Mouse (Mus musculus): ENCODE data around the gene Zfp811. TPM values are rescaled to one million over a fixed set of nuclear protein-coding genes. Genes with fewer than 3 reads are reported as not detected.

Gene Zfp811
- total RNA-seq, 2 experiments from 2014 or later = 0.14 to 0.23 TPM

DNA sequence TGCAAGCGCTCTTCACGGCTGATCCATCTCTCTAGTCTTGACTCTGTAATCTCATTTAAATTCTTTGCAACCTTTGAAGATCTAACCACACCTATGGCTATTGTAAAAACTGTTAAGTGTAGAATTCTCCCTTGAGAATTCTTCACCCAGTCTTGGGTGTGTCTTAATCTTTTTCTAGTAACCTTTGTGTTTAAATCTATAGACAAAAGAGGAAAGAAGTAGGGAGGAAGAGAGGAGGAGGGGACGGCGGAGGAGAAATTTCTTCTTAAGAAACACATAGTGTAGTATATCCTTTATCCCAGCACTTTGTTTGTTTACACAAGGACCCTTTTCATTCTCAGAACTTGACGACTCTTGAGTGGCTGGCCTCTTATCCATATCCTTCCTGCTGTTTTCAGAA lies 52.4 kb downstream of the Zfp811 start:
- DNase-seq (ENCODE audit: low spot score) = no peak

DNA sequence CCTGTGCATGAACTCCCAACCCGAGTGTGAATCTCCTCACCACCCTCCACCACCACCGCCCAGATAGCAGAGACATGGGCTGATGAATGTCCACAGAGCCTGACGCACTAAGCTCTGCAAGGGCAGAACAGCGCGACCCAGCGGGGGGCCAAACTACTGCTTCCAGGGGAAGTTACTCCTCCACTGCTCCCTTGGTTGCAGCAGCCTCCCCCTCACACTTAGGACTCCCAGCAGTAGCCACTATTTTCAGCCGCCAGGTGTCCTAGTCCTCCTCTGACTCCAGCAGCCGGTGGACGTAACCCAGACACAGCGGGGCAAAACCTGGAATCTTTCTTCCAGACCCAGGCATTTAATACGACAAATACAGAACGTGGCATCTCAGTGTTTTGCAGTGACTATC lies 56.1 kb downstream of the Zfp811 start:
- no peak for DNase-seq (ENCODE audit: low spot score)

DNA sequence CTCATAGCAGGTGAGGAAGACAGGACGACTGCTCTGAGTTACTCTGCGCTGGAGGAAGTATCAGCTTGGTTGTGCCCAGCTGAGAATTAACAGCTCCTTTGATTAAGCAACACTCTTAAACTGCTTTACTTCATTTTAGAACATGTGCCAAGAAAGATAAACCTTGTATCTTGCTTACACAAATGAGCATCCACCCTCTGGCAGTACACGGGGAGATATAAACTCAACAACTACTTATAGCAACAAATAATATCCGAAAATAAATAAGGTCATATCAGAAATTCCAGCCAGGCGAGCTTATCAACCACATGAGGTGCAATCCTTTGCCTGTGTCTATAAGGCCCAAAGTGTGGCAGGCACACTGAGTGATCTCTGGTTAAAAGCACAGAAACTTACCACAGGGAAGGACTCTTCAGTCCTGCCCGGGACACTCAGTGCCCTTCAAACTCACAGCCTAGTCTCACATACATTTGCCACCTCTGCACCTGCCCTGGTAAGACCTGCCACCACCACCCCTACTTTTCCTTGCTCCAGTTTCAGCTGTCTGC lies 56.8 kb downstream of the Zfp811 start:
- no peak for DNase-seq (ENCODE audit: low spot score)

DNA sequence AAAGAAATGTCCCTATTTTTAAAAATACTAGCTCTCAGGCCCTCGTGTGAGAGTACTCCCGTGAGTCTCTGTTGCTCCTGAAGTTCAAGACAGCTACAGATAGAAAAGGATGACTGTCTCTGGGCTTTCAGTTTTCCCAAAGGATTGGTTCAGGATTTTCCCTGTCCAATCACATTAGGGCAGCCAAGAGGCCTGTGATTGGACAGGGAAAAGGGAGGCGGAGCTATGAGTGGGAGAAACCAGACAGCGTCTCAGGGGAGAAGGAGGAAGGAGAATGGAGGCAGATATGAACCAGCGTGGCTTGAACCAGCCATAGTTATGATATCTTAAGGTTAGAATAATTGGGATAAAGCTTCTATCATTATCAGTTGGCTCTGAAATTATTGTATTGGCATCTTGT lies 59.1 kb downstream of the Zfp811 start:
- DNase-seq (ENCODE audit: low spot score) = no peak

Other genes starting within 250 kb of the Zfp811 start
- not detected for gene Cyp4f37, start 188.6 kb downstream of the Zfp811 start, total RNA-seq (2021)
- gene Cyp4f40, start 151.0 kb downstream of the Zfp811 start, total RNA-seq (2021) = not detected
- not detected for gene Cyp4f15, start 124.3 kb downstream of the Zfp811 start, total RNA-seq (2021)
- gene Zfp871, start 21.6 kb downstream of the Zfp811 start, total RNA-seq (2021) = 10 to 100 TPM; 19.5 to 20.7 TPM
- 1 to 10 TPM; 8.1 to 8.7 TPM for gene Zfp799, start 20.3 kb upstream of the Zfp811 start, total RNA-seq (2021)
- 1 to 10 TPM; 4.8 to 5.7 TPM for gene Zfp870, start 81.7 kb upstream of the Zfp811 start, total RNA-seq (2021)
- gene Cyp4f14, start 107.4 kb upstream of the Zfp811 start, total RNA-seq (2021) = under 1 TPM in 1 of 2 experiments, not detected in 1; 0.59 TPM
- gene Cyp4f13, start 137.5 kb upstream of the Zfp811 start, total RNA-seq (2021) = 1 to 10 TPM; 5.9 to 7.7 TPM
- 1 to 10 TPM; 1.6 to 1.7 TPM for gene Zfp472, start 155.9 kb upstream of the Zfp811 start, total RNA-seq (2021)
- gene Zfp952, start 183.2 kb upstream of the Zfp811 start, total RNA-seq (2021) = 1 to 10 TPM; 3.6 to 4.2 TPM
- gene Zfp763, start 223.5 kb upstream of the Zfp811 start, total RNA-seq (2021) = 1 to 10 TPM; 1.8 to 2.0 TPM

Data from gastrocnemius, adult 18-20 months (tissue).